Mouse (Mus musculus): ENCODE data around the gene Sv2b. TPM values are rescaled to one million over a fixed set of nuclear protein-coding genes. Genes with fewer than 3 reads are reported as not detected.

Sv2b gene
- polyA plus RNA-seq, 1 experiment = 0.15 TPM

DNA sequence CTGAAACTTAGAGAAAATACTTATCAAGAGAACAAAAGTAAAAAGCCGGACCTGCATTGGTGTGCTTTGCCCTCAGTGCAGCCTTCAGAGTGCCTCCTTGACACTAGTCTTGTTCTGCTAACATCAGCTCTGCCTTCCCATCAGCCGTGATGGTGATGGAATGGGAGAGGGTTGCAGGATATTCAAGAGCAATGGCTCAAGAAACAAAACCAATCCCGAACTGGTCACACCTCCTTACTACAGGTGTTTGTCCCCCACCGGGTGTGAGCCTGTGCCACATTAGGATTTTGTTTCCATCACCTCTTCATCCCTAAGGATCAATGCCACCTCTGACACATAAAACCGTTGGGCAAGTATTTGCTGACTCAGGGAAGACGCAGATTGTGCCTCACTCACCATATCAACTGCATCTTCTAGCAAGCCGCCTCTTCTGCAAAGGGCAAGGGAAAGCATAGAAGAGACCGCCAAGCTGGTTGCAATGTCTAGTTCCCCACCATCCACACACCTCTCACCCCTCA is 1.4 kb downstream of the Sv2b start:
- Histone ChIP-seq H3K27me3 (ENCODE audit: control insufficient read depth, insufficient read depth, low read length) (peaks cover 3% of the 10 kb centered on the region; the same call in 1 of the 2 replicates), H3K4me1 (ENCODE audit: control insufficient read depth, insufficient read depth, insufficient read length, low read length) (peaks cover 4% of the 10 kb centered on the region; the same call in 1 of the 2 replicates), H3K27ac (ENCODE audit: insufficient read depth, low read depth, low read length) (no peak overlapping the region), H3K36me3 (ENCODE audit: control insufficient read depth, insufficient read depth, low read length) (no peaks in the 10 kb centered on the region), H3K4me3 (ENCODE audit: low read depth, low read length) (no peak overlapping the region)
- TF ChIP-seq POLR2A (IDR thresholded peaks at IDR 0.05; ENCODE audit: low read depth, low read length) (no peak), CTCF (IDR thresholded peaks at IDR 0.05; ENCODE audit: extremely low read depth, insufficient read length, insufficient replicate concordance, low read depth, low read length) (no peak)
- WGBS = 50% methylated on average over 8 of the region's 8 CpGs

DNA sequence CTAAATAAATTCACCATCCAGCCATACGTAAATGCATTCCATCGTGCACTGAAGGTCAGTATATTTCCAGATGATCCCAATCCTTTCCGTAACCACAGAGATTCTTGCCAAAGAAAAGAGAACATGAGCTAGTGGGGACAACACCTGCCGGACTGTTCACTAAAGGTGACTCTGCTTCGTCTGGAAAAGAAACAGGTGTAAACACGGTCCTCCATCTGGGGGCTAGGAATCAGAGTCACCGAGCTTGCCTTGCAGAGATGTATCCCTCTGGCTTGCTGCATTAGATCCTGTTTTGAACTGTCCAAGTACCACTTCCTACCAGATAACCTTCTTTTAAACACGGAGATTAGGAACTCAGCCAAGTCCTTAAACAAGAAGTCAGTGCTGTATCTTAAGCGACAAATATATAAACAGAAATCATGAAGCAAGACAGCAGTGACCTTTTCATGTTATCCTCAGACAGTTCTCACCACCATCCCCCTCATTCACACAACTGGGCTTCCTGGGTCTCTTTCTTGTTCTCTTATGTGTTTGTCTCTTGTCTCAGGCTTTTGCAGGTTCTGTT is 3.1 kb downstream of the Sv2b start:
- Histone ChIP-seq H3K4me3 (ENCODE audit: low read depth, low read length) (no peak overlapping the region), H3K36me3 (ENCODE audit: control insufficient read depth, insufficient read depth, low read length) (no peaks in the 10 kb centered on the region), H3K4me1 (ENCODE audit: control insufficient read depth, insufficient read depth, insufficient read length, low read length) (peaks cover 4% of the 10 kb centered on the region; the same call in 1 of the 2 replicates), H3K27ac (ENCODE audit: insufficient read depth, low read depth, low read length) (no peak overlapping the region), H3K27me3 (ENCODE audit: control insufficient read depth, insufficient read depth, low read length) (peaks cover 3% of the 10 kb centered on the region; the same call in 1 of the 2 replicates)
- TF ChIP-seq CTCF (IDR thresholded peaks at IDR 0.05; ENCODE audit: extremely low read depth, insufficient read length, insufficient replicate concordance, low read depth, low read length) (no peak), POLR2A (IDR thresholded peaks at IDR 0.05; ENCODE audit: low read depth, low read length) (no peak)
- WGBS = 69% methylated on average over 9 of the region's 9 CpGs

DNA sequence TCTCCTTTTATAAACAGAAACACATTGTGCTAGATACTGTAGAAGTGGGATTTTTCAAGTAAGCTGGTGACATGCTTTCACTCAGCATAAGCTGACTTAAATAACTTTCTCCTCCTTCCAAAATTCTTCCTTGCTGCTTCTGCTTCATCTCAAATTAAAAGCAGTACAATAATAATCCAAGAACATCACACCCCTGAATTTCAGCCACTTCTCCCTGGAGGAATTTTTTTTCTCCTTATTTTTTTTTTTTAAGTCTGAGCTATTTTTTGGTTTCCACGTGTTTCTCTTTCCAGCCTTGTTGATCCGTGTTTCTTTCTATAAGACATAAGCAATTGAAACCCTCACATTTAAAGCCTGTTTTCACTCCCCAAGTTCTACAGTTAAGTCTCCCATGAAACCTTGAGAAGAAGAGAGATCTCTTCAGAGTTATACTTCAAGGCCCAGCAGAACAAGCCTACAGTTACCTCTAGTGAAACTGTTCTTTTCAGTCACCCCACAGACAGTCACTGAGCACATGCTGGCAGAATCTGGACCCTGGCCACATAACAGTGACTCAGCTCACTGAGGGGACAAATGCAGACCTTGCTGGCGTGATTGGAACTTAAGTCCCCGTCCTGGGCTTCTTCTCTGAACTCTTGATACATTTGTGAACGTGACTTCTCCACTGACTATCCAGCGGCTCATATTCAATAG is 6.4 kb downstream of the Sv2b start:
- Histone ChIP-seq H3K27ac (ENCODE audit: insufficient read depth, low read depth, low read length) (no peak overlapping the region), H3K36me3 (ENCODE audit: control insufficient read depth, insufficient read depth, low read length) (no peaks in the 10 kb centered on the region), H3K4me1 (ENCODE audit: control insufficient read depth, insufficient read depth, insufficient read length, low read length) (no peaks in the 10 kb centered on the region), H3K4me3 (ENCODE audit: low read depth, low read length) (no peak overlapping the region), H3K27me3 (ENCODE audit: control insufficient read depth, insufficient read depth, low read length) (no peaks in the 10 kb centered on the region)
- TF ChIP-seq CTCF (IDR thresholded peaks at IDR 0.05; ENCODE audit: extremely low read depth, insufficient read length, insufficient replicate concordance, low read depth, low read length) = no peak
- TF ChIP-seq POLR2A (IDR thresholded peaks at IDR 0.05; ENCODE audit: low read depth, low read length) = no peak
- 74% methylated on average over 6 of the region's 6 CpGs for WGBS

DNA sequence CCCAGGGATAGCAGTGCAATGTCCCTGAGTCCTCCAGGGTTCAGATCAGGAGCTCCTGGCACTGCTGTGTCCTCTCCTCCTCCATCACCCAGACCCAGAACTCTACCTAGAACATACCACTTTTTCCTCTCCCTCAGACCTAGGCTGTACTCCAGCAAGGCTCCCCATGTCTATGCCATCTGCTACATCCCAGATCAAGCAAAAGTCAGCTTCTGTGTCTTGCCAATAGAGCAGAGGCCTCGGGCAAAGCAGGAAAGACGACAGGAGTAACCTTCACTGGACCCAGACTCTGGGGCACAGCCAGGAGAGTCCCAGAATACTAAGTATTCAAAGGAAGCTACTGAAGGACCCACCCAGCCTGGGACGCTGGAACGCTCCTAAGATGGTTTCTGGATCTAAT is 9.8 kb downstream of the Sv2b start:
- no peak overlapping the region for H3K27ac ChIP-seq (ENCODE audit: insufficient read depth, low read depth, low read length)
- no peak overlapping the region for H3K4me3 ChIP-seq (ENCODE audit: low read depth, low read length)
- no peaks in the 10 kb centered on the region for H3K4me1 ChIP-seq (ENCODE audit: control insufficient read depth, insufficient read depth, insufficient read length, low read length)
- no peak for TF ChIP-seq POLR2A (IDR thresholded peaks at IDR 0.05; ENCODE audit: low read depth, low read length)
- no peak for TF ChIP-seq CTCF (IDR thresholded peaks at IDR 0.05; ENCODE audit: extremely low read depth, insufficient read length, insufficient replicate concordance, low read depth, low read length)
- H3K36me3 ChIP-seq (ENCODE audit: control insufficient read depth, insufficient read depth, low read length) = no peaks in the 10 kb centered on the region
- H3K27me3 ChIP-seq (ENCODE audit: control insufficient read depth, insufficient read depth, low read length) = no peaks in the 10 kb centered on the region
- 90% methylated on average over 4 of the region's 4 CpGs for WGBS

DNA sequence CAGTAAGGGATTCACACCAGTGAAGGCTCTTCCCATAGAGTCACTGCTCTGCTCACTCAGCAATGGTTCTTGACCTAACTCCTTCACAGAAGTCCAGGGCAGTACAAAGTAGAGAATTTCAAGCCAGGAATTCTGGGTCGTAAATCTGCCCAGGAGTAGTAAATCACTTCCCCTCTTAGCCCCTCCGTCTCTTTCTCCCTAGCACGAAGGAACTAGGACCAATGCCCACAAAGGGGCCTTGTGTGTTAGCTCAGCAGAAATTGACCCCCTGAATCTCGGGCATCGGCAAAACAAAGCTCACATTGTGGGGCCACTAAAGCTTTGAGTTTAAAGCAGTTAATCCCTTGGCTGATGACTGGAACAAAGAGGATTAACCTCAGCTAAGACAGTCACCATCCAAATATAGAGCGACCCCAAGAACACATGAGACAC is 12.4 kb downstream of the Sv2b start:
- Histone ChIP-seq H3K4me1 (ENCODE audit: control insufficient read depth, insufficient read depth, insufficient read length, low read length) (no peaks in the 10 kb centered on the region), H3K4me3 (ENCODE audit: low read depth, low read length) (no peak overlapping the region), H3K27me3 (ENCODE audit: control insufficient read depth, insufficient read depth, low read length) (no peaks in the 10 kb centered on the region), H3K36me3 (ENCODE audit: control insufficient read depth, insufficient read depth, low read length) (no peaks in the 10 kb centered on the region), H3K27ac (ENCODE audit: insufficient read depth, low read depth, low read length) (no peak overlapping the region)
- WGBS = 20% methylated on average over 6 of the region's 6 CpGs
- TF ChIP-seq POLR2A (IDR thresholded peaks at IDR 0.05; ENCODE audit: low read depth, low read length) (no peak), CTCF (IDR thresholded peaks at IDR 0.05; ENCODE audit: extremely low read depth, insufficient read length, insufficient replicate concordance, low read depth, low read length) (no peak)

DNA sequence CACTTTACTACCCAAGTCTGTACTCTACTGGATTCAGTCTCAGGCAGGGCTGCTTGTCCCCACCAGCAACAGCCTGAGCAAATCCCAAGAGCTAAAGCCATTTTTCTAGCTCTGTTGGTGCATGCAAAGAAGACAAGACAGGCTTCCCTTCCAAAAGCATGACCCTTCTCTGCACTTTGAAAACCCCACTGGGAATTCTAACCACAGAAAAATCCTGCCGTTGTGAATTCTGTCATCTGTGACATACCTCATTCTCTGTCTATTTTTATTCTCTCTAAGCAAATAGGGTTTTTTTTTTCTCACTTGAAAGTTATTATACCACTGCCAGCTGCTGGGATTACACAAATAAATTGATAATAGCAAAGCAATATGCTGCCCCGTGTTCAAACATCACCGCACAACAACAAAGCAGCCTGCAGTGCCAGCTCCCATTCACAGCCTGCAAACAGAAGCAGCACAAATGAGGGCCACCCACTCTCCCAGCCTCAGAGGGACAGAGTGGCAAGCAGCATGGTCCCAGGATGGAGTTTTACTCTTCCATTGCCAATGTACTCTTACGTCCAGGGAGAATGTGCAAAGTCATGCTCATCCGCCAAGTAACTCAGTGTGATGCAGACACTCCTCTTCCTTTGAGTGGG is 13.7 kb downstream of the Sv2b start:
- Histone ChIP-seq H3K27ac (ENCODE audit: insufficient read depth, low read depth, low read length) (no peak overlapping the region), H3K27me3 (ENCODE audit: control insufficient read depth, insufficient read depth, low read length) (no peaks in the 10 kb centered on the region), H3K4me1 (ENCODE audit: control insufficient read depth, insufficient read depth, insufficient read length, low read length) (no peaks in the 10 kb centered on the region), H3K36me3 (ENCODE audit: control insufficient read depth, insufficient read depth, low read length) (no peaks in the 10 kb centered on the region), H3K4me3 (ENCODE audit: low read depth, low read length) (no peak overlapping the region)
- no peak for TF ChIP-seq POLR2A (IDR thresholded peaks at IDR 0.05; ENCODE audit: low read depth, low read length)
- no peak for TF ChIP-seq CTCF (IDR thresholded peaks at IDR 0.05; ENCODE audit: extremely low read depth, insufficient read length, insufficient replicate concordance, low read depth, low read length)
- 69% methylated on average over 5 of the region's 5 CpGs for WGBS

DNA sequence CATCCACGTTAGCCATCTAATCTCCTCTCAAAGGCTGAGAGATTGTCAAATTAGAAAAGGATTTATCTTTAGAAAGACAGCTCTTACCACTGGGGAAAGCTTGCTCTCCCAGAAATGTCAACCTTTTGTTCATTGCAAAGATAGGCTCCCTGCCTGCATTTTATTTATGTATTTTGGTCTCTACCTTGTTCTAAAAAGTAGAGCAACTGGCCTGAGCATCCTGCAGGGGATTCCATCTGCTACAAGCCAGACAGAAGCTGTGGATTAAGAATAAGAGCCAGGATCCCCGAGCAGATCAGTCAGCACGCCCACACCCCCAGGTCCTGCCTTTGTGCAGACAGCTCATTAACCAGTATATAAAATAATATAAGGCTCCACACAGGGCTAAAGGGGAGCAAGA is 16.8 kb downstream of the Sv2b start:
- Histone ChIP-seq H3K4me1 (ENCODE audit: control insufficient read depth, insufficient read depth, insufficient read length, low read length) (no peaks in the 10 kb centered on the region), H3K36me3 (ENCODE audit: control insufficient read depth, insufficient read depth, low read length) (no peaks in the 10 kb centered on the region), H3K27ac (ENCODE audit: insufficient read depth, low read depth, low read length) (no peak overlapping the region), H3K27me3 (ENCODE audit: control insufficient read depth, insufficient read depth, low read length) (no peaks in the 10 kb centered on the region), H3K4me3 (ENCODE audit: low read depth, low read length) (no peak overlapping the region)
- 57% methylated on average over 3 of the region's 3 CpGs for WGBS
- TF ChIP-seq POLR2A (IDR thresholded peaks at IDR 0.05; ENCODE audit: low read depth, low read length) (no peak), CTCF (IDR thresholded peaks at IDR 0.05; ENCODE audit: extremely low read depth, insufficient read length, insufficient replicate concordance, low read depth, low read length) (no peak)

Data from small intestine, adult 2 months (tissue).